Mouse (Mus musculus): ENCODE data around the gene Fam240b.

Gene Fam240b

DNA sequence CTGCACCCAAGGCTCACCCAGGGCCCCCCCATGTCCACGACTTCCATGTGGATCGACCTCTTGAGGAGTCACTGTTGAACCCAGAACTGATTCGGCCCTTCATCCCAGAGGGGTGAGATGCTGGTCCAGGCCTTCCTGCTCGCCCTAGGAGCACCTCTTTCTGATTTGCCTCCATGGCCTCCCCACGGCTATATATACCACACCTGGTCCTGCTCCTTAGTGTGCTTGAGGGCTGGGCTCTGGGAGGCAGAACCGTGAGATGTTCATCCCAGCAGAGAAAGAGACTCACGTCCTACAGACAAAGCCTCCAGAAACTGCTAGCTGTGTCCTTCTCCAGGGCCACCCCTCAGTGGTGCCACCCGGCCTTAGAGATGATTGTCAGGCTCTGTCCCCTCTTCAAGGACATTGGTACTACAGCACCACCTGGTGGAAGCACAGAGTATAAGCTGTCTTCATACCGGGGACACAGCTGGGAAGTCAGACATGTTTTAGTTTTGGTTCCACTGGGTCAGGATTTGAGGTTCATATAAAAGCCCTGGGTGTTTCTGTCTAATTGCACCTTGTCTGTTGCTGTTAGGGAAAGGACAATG is 58.6 kb downstream of the Fam240b start:
- peak; percentile 64 for DNase-seq

DNA sequence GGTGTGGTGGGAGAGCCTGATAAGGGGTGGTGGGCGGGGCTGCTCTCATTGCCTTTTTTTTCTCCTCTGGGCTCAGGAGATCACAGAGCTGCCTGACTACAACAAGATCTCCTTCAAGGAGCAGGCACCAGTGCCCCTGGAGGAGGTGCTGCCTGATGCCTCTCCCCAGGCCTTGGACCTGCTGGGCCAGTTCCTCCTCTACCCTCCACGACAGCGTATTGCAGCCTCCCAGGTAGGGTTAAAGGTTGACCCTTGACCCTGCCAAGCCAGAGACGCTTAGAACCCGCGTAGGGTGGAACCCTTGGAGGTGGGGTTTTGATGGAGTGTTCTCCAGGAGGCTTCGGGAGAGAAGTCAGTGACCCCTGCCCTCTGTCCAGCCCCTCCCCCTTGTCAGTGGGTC is 59.8 kb downstream of the Fam240b start:
- no peak for DNase-seq

GRCm38 (mm10) chr13:64432017-64432995 is 65.3 kb downstream of the Fam240b start, which contains the start of gene Cdk20:
Gene Cdk20 (plus strand): TSS chr13:64432314.
- peak; percentile 94 for DNase-seq

All from right cerebral cortex, postnatal 25 days (tissue).